Mouse (Mus musculus) testis, adult 2 months (tissue): ENCODE measurements at regions not wholly inside any gene's neighbourhood (a gene's known extent, or its start where the extent isn't known, plus 50 kb on each side); places are given as distances from the start of the nearest gene placed in this dataset.

ENCODE experiments used
- CTCF ChIP-seq: fragments of 200-500 bp; IDR thresholded peaks from 2 replicates; pipeline ENCODE4 v1.5.1; 2012; ENCODE audit warnings: low read depth, mild to moderate bottlenecking, inconsistent platforms, low read length, moderate library complexity; ENCODE audit not compliant: control insufficient read depth, insufficient read depth, insufficient replicate concordance
- POLR2A ChIP-seq: fragments of 200-500 bp; IDR thresholded peaks from 2 replicates; pipeline ENCODE4 v1.6.1; 2012; ENCODE audit warnings: low read depth, mild to moderate bottlenecking, inconsistent platforms, low read length, moderate library complexity; ENCODE audit not compliant: control insufficient read depth

DNA sequence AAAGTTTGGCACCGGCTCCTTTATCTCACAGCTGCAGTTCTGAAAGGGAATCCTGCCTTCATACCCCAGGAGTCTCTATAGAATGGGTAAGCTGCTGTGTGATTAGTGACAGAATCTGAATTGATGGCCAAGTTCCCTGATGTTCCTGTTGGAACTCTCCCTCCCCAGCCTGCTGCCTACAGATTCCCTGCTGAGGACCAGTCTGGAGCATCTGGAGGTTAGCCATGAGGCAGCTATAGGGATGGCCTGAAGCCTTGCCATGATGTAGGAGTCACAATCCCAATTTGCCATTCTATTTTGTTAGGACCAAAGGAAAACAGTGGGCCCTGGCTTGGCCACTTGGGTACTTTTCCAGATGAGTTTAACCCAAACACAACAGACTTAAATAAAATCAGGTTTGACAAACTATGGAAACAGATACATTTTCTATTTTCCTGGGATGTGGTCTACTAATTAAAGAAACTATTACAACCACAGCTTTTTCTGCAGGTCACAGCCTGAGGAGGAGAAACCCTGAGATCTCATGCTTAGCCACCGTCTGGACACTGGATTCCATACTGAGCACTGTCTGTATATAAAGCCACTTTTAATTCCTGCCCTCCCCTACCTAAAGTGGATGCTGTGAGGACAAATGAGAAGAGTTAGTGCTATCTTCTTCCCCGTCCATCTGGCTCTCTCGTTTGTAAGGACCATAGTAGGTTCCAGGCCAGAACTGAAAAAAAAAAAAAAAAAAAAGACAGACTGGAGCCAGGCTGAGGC is 349.5 kb upstream of the Tbl1xr1 start:
- TF ChIP-seq POLR2A (no peak), CTCF (no peak)
